Mouse (Mus musculus): ENCODE results near the gene Lipo4. TPM values are rescaled to one million over a fixed set of nuclear protein-coding genes. Genes with fewer than 3 reads are reported as not detected.
"Not testable (repeated sequence)": the region's sequence is repeated elsewhere in the genome, so short reads cannot be mapped to it uniquely, and the experiment has no call there.

Gene Lipo4
- not detected in 2 replicates for polyA plus RNA-seq (2014; fragmentation: Nextera tagmentation; extraction: Ambion mirVana)

DNA sequence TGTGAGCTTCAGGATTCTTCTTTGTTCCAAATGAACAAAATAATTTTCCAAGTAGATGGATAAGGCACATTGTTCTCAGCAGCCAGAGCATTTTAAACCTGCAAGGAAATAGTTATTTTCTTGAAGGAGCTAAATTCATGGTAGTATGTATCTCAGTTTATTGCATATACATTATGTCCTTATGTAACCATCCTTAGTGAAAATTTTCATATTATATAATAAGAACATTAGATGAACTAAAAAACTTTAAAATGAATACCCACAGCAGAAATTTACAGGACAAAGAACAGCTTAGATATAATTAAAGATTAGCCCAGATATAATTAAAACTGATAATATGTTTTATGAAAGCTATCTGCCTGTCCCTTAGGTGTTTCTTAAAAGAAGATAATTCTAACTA lies at the start of gene Lipo4:
Lipo4 (minus strand) TSS at position 101 of the 400 bp plus-strand sequence.
- H3K27me3 ChIP-seq (ENCODE audit: control insufficient read depth, insufficient read depth, low read length): no peaks in the 10 kb centered on the region
- no peak for ATAC-seq (ENCODE audit: low FRiP score)
- no peaks in the 10 kb centered on the region for H3K4me1 ChIP-seq (replicated peaks; ENCODE audit: control insufficient read depth, insufficient read depth, low read length)
- H3K4me2 ChIP-seq (replicated peaks): no peak within 1 kb of the TSS
- no peaks in the 10 kb centered on the region for H3K36me3 ChIP-seq (replicated peaks; ENCODE audit: control insufficient read depth, insufficient read depth)
- DNase-seq (ENCODE audit: low spot score): no peak
- no peak within 1 kb of the TSS for H3K4me3 ChIP-seq (replicated peaks; ENCODE audit: low read length)
- H3K9me3 ChIP-seq (ENCODE audit: control insufficient read depth, low read length): no peaks in the 10 kb centered on the region
- no peak within 1 kb of the TSS for H3K27ac ChIP-seq
- H3K9ac ChIP-seq: no peak within 1 kb of the TSS

DNA sequence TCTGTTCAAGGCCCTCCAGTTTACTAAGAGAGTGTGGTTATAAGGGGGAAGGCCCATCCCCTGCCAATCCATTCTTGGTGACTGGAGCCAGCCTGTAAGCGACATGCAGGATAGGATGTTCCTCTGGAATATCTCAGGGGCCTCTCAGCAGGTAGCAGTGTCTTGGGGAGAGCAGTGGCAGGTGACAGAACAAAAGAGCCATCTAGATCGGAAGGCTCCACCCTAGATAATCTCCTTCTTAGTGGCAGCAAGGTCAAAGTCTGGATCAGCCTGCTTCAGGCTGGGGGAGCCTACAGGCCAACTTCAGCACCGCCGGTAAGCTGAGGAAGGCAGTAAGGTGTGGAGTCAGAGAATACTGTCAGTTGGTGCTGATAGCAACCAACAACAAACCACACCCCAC lies 61.2 kb downstream of the Lipo4 start:
- H3K4me1 ChIP-seq (replicated peaks; ENCODE audit: control insufficient read depth, insufficient read depth, low read length); H3K36me3 ChIP-seq (replicated peaks; ENCODE audit: control insufficient read depth, insufficient read depth); H3K27ac ChIP-seq; ATAC-seq (ENCODE audit: low FRiP score); H3K27me3 ChIP-seq (ENCODE audit: control insufficient read depth, insufficient read depth, low read length); DNase-seq (ENCODE audit: low spot score); H3K4me2 ChIP-seq (replicated peaks); H3K9ac ChIP-seq; H3K9me3 ChIP-seq (ENCODE audit: control insufficient read depth, low read length); H3K4me3 ChIP-seq (replicated peaks; ENCODE audit: low read length): not testable (repeated sequence)
- 58% methylated on average over 4 of the region's 4 CpGs for WGBS

DNA sequence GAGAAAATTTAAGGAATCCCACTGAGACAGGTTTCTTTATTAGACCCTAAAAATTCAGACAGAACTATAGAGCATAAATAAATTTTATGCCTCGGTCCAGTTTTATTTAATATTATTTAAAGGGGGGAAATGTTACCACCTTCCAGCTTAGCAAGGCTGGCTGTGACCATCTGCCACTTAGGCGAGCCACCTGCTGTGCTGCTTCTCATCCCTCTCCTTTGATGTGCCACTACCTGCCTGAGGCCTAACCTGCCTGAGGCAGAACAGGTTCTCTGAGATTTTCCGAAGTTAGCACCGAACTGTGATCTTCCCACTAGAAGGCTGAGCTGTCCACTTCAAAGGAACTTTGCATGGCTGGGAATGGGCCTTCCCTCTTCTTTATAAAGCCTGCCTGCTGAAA lies 63.9 kb downstream of the Lipo4 start:
- H3K9ac ChIP-seq: no peak overlapping the region
- 0 out of 2 replicates have a peak, but pooled peaks cover 7% of the 10 kb centered on the region for H3K9me3 ChIP-seq (ENCODE audit: control insufficient read depth, low read length)
- no peak overlapping the region for H3K27ac ChIP-seq
- 74% methylated on average over 4 of the region's 4 CpGs for WGBS
- no peaks in the 10 kb centered on the region for H3K4me1 ChIP-seq (replicated peaks; ENCODE audit: control insufficient read depth, insufficient read depth, low read length)
- H3K27me3 ChIP-seq (ENCODE audit: control insufficient read depth, insufficient read depth, low read length): no peaks in the 10 kb centered on the region
- DNase-seq (ENCODE audit: low spot score) (no peak), ATAC-seq (ENCODE audit: low FRiP score) (no peak)
- no peak overlapping the region for H3K4me2 ChIP-seq (replicated peaks)
- no peaks in the 10 kb centered on the region for H3K36me3 ChIP-seq (replicated peaks; ENCODE audit: control insufficient read depth, insufficient read depth)
- H3K4me3 ChIP-seq (replicated peaks; ENCODE audit: low read length): no peak overlapping the region

Other genes with a start within 250 kb of the Lipo4 start
- 10.9 and 11.0 TPM in 2 replicates for gene Rnls, start 125.5 kb downstream of the Lipo4 start, polyA plus RNA-seq (2014; fragmentation: Nextera tagmentation; extraction: Ambion mirVana)
- not detected in 2 replicates for gene Gm8978, start 107.5 kb upstream of the Lipo4 start, polyA plus RNA-seq (2014; fragmentation: Nextera tagmentation; extraction: Ambion mirVana)
- gene Lipo2, start 233.6 kb upstream of the Lipo4 start, polyA plus RNA-seq (2014; fragmentation: Nextera tagmentation; extraction: Ambion mirVana): 1.1 and 1.3 TPM in 2 replicates
- gene Lipo3, start 244.2 kb upstream of the Lipo4 start, polyA plus RNA-seq (2014; fragmentation: Nextera tagmentation; extraction: Ambion mirVana): 15.8 and 16.5 TPM in 2 replicates